Mouse (Mus musculus) lung, adult 2 months (tissue): ENCODE data around the gene N4bp2l1.

Source experiments
- CTCF ChIP-seq: fragments of 200-500 bp; IDR thresholded peaks from 2 replicates; pipeline ENCODE4 v1.5.1; 2011; ENCODE audit warnings: mild to moderate bottlenecking, low read length, control low read depth; ENCODE audit not compliant: insufficient read depth
- POLR2A ChIP-seq: fragments of 200-500 bp; IDR thresholded peaks from 2 replicates; pipeline ENCODE4 v1.6.1; 2011; ENCODE audit warnings: low read depth, mild to moderate bottlenecking, control low read depth, low read length, borderline replicate concordance; ENCODE audit errors: extremely low read depth

GRCm38 (mm10) chr5:150522867-150523234 is 74.1 kb downstream of the N4bp2l1 start:
- no peak for TF ChIP-seq CTCF
- TF ChIP-seq POLR2A = no peak
